Mouse (Mus musculus) stomach, embryonic 14.5 days (tissue): ENCODE data around the gene Rhob. TPM values are rescaled to one million over a fixed set of nuclear protein-coding genes. Genes with fewer than 3 reads are reported as not detected.

Experiments used
- ATAC-seq: fragments of 200-750 bp; cut with Nextera tagmentation; 2 replicates; pipeline ENCODE4 v1.8.0; 2017; ENCODE audit warnings: low read depth, moderate TSS enrichment; ENCODE audit not compliant: insufficient number of reproducible peaks, insufficient read depth, low FRiP score
- H3K27ac ChIP-seq: fragments of 300-500 bp; sonication (generic); 2 replicates; pipeline ENCODE4 v1.5.1; 2014; ENCODE audit warnings: mild to moderate bottlenecking, low read length, moderate library complexity, mixed read lengths
- H3K27me3 ChIP-seq: fragments of 300-500 bp; sonication (generic); 2 replicates; pipeline ENCODE4 v1.6.1; 2014; ENCODE audit warnings: low read length, control low read depth, mixed read lengths; ENCODE audit not compliant: control insufficient read depth, insufficient read depth
- H3K36me3 ChIP-seq: fragments of 300-500 bp; sonication (generic); 2 replicates; pipeline ENCODE4 v1.6.1; 2014; ENCODE audit warnings: mild to moderate bottlenecking, control low read depth, low read length, moderate library complexity, mixed read lengths; ENCODE audit not compliant: control insufficient read depth, insufficient read depth
- H3K4me1 ChIP-seq: fragments of 300-500 bp; sonication (generic); 2 replicates; pipeline ENCODE4 v1.6.1; 2014; ENCODE audit warnings: low read length, control low read depth, mixed read lengths; ENCODE audit not compliant: control insufficient read depth, insufficient read depth
- H3K4me2 ChIP-seq: fragments of 300-500 bp; sonication (generic); replicated peaks from 2 replicates; pipeline ENCODE4 v1.6.1; 2014; ENCODE audit warnings: low read depth, low read length, control low read depth
- H3K4me3 ChIP-seq: fragments of 300-500 bp; sonication (generic); 2 replicates; pipeline ENCODE4 v1.5.1; 2014; ENCODE audit warnings: low read depth, low read length, control low read depth
- H3K9ac ChIP-seq: fragments of 300-500 bp; sonication (generic); replicated peaks from 2 replicates; pipeline ENCODE4 v1.6.1; 2014; ENCODE audit warnings: low read depth, mild to moderate bottlenecking, control low read depth, low read length, moderate library complexity, mixed read lengths
- H3K9me3 ChIP-seq: fragments of 300-500 bp; sonication (generic); 2 replicates; pipeline ENCODE4 v1.6.1; 2016; ENCODE audit warnings: low read depth, low read length, control low read depth; ENCODE audit not compliant: control insufficient read depth
- WGBS: fragments of 180-500 bp; shearing (Covaris S2); extraction: QIAGEN DNeasy Blood & Tissue Kit; methylation state at CpG from one replicate; pipeline ENCODE4 v1.1.7; 2014; 5-methylcytosine and 5-hydroxymethylcytosine counted together
- polyA plus RNA-seq: library from polyadenylated mRNA; unstranded; fragments of >200 nt; fragmentation: Nextera tagmentation; extraction: Ambion mirVana; gene quantifications from 2 replicates; pipeline ENCODE4 v1.2.1, GENCODE M21; 2014

The Rhob gene
- polyA plus RNA-seq, 1 experiment from 2014 or later: 52.8 TPM

DNA sequence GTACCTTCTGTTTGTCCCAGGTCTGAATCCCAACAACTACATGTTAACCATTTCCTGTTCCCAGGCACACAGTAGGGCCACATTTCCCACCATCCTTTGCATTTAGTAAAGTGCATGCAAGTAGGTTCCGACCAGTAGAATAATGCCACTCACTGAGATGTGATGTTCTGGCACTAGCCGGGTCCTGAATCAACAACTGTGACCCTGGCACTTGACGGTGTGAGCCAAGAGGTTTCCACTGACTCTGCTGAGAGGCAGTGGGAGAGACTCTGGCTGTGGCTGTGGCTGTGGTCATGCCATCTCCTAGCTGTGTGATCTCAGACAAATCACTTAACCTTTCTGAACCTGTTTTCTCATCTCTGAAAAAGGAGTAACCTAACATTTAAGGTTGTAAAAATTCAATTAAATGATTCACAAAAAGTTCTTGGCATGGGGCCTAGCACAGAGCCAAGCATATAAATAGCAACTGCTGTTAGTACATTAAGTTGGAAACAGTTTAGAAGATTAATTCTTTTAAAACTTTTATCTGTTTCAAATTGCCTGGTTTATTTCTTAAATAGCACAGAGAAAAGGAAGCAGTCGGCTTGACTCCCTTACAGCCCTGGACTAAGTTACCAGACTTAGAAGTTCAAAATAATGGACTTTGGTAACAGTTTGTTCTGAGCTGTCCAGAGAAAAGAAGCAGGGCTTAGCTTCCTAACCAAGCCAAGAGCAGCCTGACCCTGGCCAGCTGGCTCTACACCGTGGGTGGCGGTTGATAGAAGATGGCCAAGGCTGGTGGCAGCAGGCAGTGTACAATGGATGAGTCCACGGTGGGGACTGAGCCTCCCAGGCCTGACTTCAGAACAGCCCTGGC lies 46.8 kb downstream of the Rhob start:
- Histone ChIP-seq H3K9me3 (no peaks in the 10 kb centered on the region), H3K4me3 (no peak overlapping the region), H3K4me1 (0 out of 2 replicates have a peak, but pooled peaks cover 4% of the 10 kb centered on the region), H3K27ac (no peak overlapping the region), H3K27me3 (no peaks in the 10 kb centered on the region; the same call in 1 of the 2 replicates), H3K9ac (no peak overlapping the region), H3K4me2 (no peak overlapping the region), H3K36me3 (no peaks in the 10 kb centered on the region)
- ATAC-seq: no peak
- WGBS: 61% methylated on average over 7 of the region's 7 CpGs

DNA sequence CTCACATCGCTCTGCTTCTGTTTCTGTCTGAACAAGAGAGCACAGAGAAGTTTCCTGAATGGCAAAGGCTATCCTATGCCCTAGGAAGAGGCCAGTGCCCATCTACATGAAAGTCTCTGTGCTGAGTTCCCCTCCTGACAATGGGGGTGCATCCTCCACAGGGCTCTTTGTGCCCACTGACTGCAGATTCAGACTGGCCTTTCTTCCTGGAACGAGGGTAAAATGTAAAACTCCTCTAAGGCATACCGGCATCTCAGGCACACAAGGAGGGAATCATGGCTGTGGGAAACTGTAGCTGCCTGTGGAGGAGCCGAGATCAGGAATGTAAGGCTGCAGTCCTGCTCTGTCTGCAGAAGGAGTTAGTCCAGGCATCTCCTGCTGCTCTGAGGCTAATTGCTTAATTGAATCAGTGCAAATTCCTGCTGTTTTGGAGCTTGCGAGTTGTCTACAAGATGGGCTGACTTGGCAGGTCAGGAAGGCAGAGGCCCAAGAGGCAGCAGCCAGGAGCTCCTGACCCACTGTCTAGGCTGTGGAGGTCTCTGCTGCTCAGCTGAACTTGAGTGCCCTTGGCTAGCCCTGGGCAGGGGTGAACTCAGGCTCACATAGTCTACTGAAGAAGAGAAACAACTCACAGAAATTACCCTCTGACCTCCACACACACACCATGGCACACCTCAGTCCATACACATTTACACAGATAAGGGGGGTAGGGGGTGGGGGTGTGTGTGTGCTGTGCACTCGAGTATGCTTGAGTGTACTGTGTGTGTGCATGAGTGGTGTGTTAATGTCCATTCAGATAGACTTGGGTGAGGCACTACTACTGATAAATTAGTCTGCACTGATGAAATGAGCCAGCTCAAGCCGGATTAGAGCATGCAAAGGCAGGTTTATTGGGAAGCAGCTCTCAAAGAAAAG lies 48.0 kb downstream of the Rhob start:
- Histone ChIP-seq H3K4me1 (no peaks in the 10 kb centered on the region), H3K4me3 (no peak overlapping the region), H3K4me2 (no peak overlapping the region), H3K36me3 (no peaks in the 10 kb centered on the region), H3K27ac (no peak overlapping the region), H3K9me3 (no peaks in the 10 kb centered on the region), H3K9ac (no peak overlapping the region), H3K27me3 (no peaks in the 10 kb centered on the region; the same call in 1 of the 2 replicates)
- no peak for ATAC-seq
- WGBS: 56% methylated on average over 7 of the region's 7 CpGs

DNA sequence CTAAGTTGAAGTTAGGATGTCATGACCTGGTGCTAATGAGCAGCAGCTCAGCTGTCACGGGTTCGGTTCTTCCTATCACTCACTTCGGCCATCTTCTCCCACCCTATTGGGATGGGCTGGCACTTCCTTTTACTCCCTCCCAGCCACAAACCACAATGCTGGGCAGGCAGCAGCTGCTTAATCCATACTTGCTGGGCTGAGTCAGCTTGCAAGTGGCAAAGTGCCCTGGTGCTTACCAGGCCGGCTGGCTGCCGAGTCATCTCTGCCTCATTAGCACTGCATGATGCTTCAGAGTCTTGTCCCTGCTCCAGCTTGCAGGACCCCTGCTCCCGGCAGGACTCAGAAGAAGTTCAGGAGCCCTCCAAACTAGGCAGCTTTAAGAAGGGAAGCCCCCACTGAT lies 49.2 kb downstream of the Rhob start:
- no peak overlapping the region for H3K4me3 ChIP-seq
- H3K27ac ChIP-seq: no peak overlapping the region
- H3K4me1 ChIP-seq: no peaks in the 10 kb centered on the region
- H3K4me2 ChIP-seq: no peak overlapping the region
- WGBS: 76% methylated on average over 6 of the region's 6 CpGs
- H3K9me3 ChIP-seq: no peaks in the 10 kb centered on the region
- H3K9ac ChIP-seq: no peak overlapping the region
- H3K36me3 ChIP-seq: no peaks in the 10 kb centered on the region
- ATAC-seq: no peak
- H3K27me3 ChIP-seq: no peaks in the 10 kb centered on the region; the same call in 1 of the 2 replicates

DNA sequence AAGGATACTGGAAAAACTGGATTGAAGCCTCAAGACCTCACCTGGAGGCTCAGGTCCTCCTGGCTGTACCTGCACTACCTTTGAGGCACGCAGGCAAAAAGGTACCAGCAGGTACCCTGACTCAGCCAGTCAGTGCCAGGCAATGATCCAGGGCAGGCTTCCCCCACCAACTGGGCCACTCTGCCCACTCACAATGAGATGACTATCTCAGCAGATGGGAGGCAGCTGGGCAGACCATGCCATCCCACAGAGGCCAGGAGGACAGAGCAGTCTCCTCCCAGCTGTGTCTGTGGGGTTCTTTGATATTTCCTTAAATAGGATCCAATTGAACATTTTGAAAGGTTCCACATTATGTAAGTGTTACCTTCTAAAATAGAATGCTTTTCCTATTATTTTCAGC lies 49.8 kb downstream of the Rhob start:
- Histone ChIP-seq H3K9ac (no peak overlapping the region), H3K27ac (no peak overlapping the region), H3K9me3 (no peaks in the 10 kb centered on the region), H3K4me1 (no peaks in the 10 kb centered on the region), H3K4me3 (no peak overlapping the region), H3K4me2 (no peak overlapping the region), H3K27me3 (no peaks in the 10 kb centered on the region; the same call in 1 of the 2 replicates), H3K36me3 (no peaks in the 10 kb centered on the region)
- WGBS: 88% methylated on average over 1 of the region's 1 CpGs
- no peak for ATAC-seq

Other genes starting within 250 kb of the Rhob start
- gene Gdf7, start 198.1 kb downstream of the Rhob start, polyA plus RNA-seq: not detected in 2 replicates
- 11.2 and 12.1 TPM in 2 replicates for gene Hs1bp3, start 186.6 kb downstream of the Rhob start, polyA plus RNA-seq
- gene Slc7a15, start 99.1 kb upstream of the Rhob start, polyA plus RNA-seq: not detected in 2 replicates
- 65.8 and 69.2 TPM in 2 replicates for gene Pum2, start 174.1 kb upstream of the Rhob start, polyA plus RNA-seq